Mouse (Mus musculus) limb, embryonic 13.5 days (tissue): ENCODE results near the gene Umad1. TPM values are rescaled to one million over a fixed set of nuclear protein-coding genes. Genes with fewer than 3 reads are reported as not detected.

ENCODE experiments used
- ATAC-seq: fragments of 200-750 bp; cut with Nextera tagmentation; 2 replicates; pipeline ENCODE4 v1.8.0; 2017; ENCODE audit warnings: low read depth, moderate number of reproducible peaks, moderate TSS enrichment; ENCODE audit not compliant: low FRiP score
- H3K27ac ChIP-seq: fragments of 300-500 bp; sonication (generic); 2 replicates; pipeline ENCODE4 v1.5.1; 2015; ENCODE audit warnings: inconsistent platforms, mild to moderate bottlenecking, moderate library complexity
- H3K27me3 ChIP-seq: fragments of 300-500 bp; sonication (generic); 2 replicates; pipeline ENCODE4 v1.6.1; 2015; ENCODE audit warnings: mild to moderate bottlenecking, inconsistent platforms
- H3K36me3 ChIP-seq: fragments of 300-500 bp; sonication (generic); 2 replicates; pipeline ENCODE4 v1.6.1; 2015; ENCODE audit warnings: inconsistent platforms, mild to moderate bottlenecking, moderate library complexity
- H3K4me1 ChIP-seq: fragments of 300-500 bp; sonication (generic); 2 replicates; pipeline ENCODE4 v1.6.1; 2015; ENCODE audit warnings: inconsistent platforms
- H3K4me2 ChIP-seq: fragments of 300-500 bp; sonication (generic); replicated peaks from 2 replicates; pipeline ENCODE4 v1.6.1; 2015; ENCODE audit warnings: inconsistent platforms, mild to moderate bottlenecking, moderate library complexity
- H3K4me3 ChIP-seq: fragments of 300-500 bp; sonication (generic); 2 replicates; pipeline ENCODE4 v1.5.1; 2015; ENCODE audit warnings: moderate library complexity, mild to moderate bottlenecking, inconsistent platforms
- H3K9ac ChIP-seq: fragments of 300-500 bp; sonication (generic); 2 replicates; pipeline ENCODE4 v1.6.1; 2015; ENCODE audit warnings: mild to moderate bottlenecking, inconsistent platforms
- H3K9me3 ChIP-seq: fragments of 300-500 bp; sonication (generic); 2 replicates; pipeline ENCODE4 v1.6.1; 2016; ENCODE audit warnings: inconsistent platforms
- WGBS: fragments of 180-500 bp; shearing (Covaris S2); methylation state at CpG from one replicate; pipeline ENCODE4 v1.1.7; 2015; 5-methylcytosine and 5-hydroxymethylcytosine counted together
- polyA plus RNA-seq: library from polyadenylated mRNA; unstranded; fragments of >200 nt; fragmentation: Nextera tagmentation; extraction: Ambion mirVana; gene quantifications from 2 replicates; pipeline ENCODE4 v1.2.1, GENCODE M21; 2015

The Umad1 gene
- polyA plus RNA-seq, 1 experiment from 2014 or later: 16.9 TPM

- Histone ChIP-seq H3K36me3 (no peaks in the 10 kb centered on the region), H3K27me3 (no peaks in the 10 kb centered on the region), H3K4me3 (no peak overlapping the region), H3K4me2 (no peak overlapping the region), H3K9me3 (no peaks in the 10 kb centered on the region), H3K4me1 (peaks cover 4% of the 10 kb centered on the region; the same call in 1 of the 2 replicates), H3K9ac (no peak overlapping the region), H3K27ac (no peak overlapping the region)
- no peak for ATAC-seq
- WGBS: 83% methylated on average over 3 of the region's 3 CpGs
These were observed 213.0 kb downstream of the Umad1 start for GRCm38 (mm10) chr6:8472125-8472524.

GRCm38 (mm10) chr6:8472915-8473314 is 213.8 kb downstream of the Umad1 start:
- Histone ChIP-seq H3K4me2 (no peak overlapping the region), H3K9me3 (no peaks in the 10 kb centered on the region), H3K27me3 (no peaks in the 10 kb centered on the region), H3K36me3 (no peaks in the 10 kb centered on the region), H3K4me3 (no peak overlapping the region), H3K9ac (no peak overlapping the region), H3K27ac (no peak overlapping the region), H3K4me1 (peaks cover 3% of the 10 kb centered on the region; the same call in 1 of the 2 replicates)
- no peak for ATAC-seq
- 60% methylated on average over 5 of the region's 5 CpGs for WGBS

GRCm38 (mm10) chr6:8473498-8473897 is 214.4 kb downstream of the Umad1 start:
- Histone ChIP-seq H3K4me1 (no peaks in the 10 kb centered on the region), H3K27ac (no peak overlapping the region), H3K9ac (no peak overlapping the region), H3K36me3 (no peaks in the 10 kb centered on the region), H3K4me2 (no peak overlapping the region), H3K4me3 (no peak overlapping the region), H3K27me3 (no peaks in the 10 kb centered on the region), H3K9me3 (no peaks in the 10 kb centered on the region)
- ATAC-seq: no peak
- 56% methylated on average over 5 of the region's 5 CpGs for WGBS

GRCm38 (mm10) chr6:8474316-8474715 is 215.2 kb downstream of the Umad1 start:
- Histone ChIP-seq H3K4me1 (no peaks in the 10 kb centered on the region), H3K4me2 (no peak overlapping the region), H3K27me3 (no peaks in the 10 kb centered on the region), H3K9ac (no peak overlapping the region), H3K4me3 (no peak overlapping the region), H3K9me3 (no peaks in the 10 kb centered on the region), H3K36me3 (no peaks in the 10 kb centered on the region), H3K27ac (no peak overlapping the region)
- 78% methylated on average over 3 of the region's 3 CpGs for WGBS
- ATAC-seq: no peak

GRCm38 (mm10) chr6:8474820-8475219 is 215.7 kb downstream of the Umad1 start:
- Histone ChIP-seq H3K27ac (no peak overlapping the region), H3K9me3 (no peaks in the 10 kb centered on the region), H3K27me3 (no peaks in the 10 kb centered on the region), H3K4me1 (no peaks in the 10 kb centered on the region), H3K4me3 (no peak overlapping the region), H3K4me2 (no peak overlapping the region), H3K36me3 (no peaks in the 10 kb centered on the region), H3K9ac (no peak overlapping the region)
- ATAC-seq: peak; percentile 59; the same call in 1 of the 2 replicates
- 75% methylated on average over 4 of the region's 4 CpGs for WGBS

- no peaks in the 10 kb centered on the region for H3K36me3 ChIP-seq
- H3K27ac ChIP-seq: no peak overlapping the region
- 34% methylated on average over 1 of the region's 1 CpGs for WGBS
- no peak overlapping the region for H3K4me2 ChIP-seq
- no peak overlapping the region for H3K4me3 ChIP-seq
- H3K9me3 ChIP-seq: no peaks in the 10 kb centered on the region
- ATAC-seq: no peak; the same call in 1 of the 2 replicates
- H3K9ac ChIP-seq: no peak overlapping the region
- no peaks in the 10 kb centered on the region for H3K27me3 ChIP-seq
- H3K4me1 ChIP-seq: no peaks in the 10 kb centered on the region
These were observed 220.1 kb downstream of the Umad1 start for GRCm38 (mm10) chr6:8479176-8479575.

- no peaks in the 10 kb centered on the region for H3K27me3 ChIP-seq
- ATAC-seq: no peak
- WGBS: 87% methylated on average over 17 of the region's 17 CpGs
These were observed 225.6 kb downstream of the Umad1 start for GRCm38 (mm10) chr6:8484437-8485275.

GRCm38 (mm10) chr6:8485414-8486175 is 226.5 kb downstream of the Umad1 start:
- no peak for ATAC-seq
- Histone ChIP-seq H3K4me3 (no peak overlapping the region), H3K4me2 (no peak overlapping the region), H3K4me1 (peaks cover 14% of the 10 kb centered on the region), H3K9ac (no peak overlapping the region), H3K36me3 (no peaks in the 10 kb centered on the region), H3K27me3 (no peaks in the 10 kb centered on the region), H3K27ac (no peak overlapping the region), H3K9me3 (no peaks in the 10 kb centered on the region)
- 85% methylated on average over 16 of the region's 16 CpGs for WGBS

More at GRCm38 (mm10) chr6:8484437-8485275, 225.6 kb downstream of the Umad1 start:
- Histone ChIP-seq H3K4me3 (no peak overlapping the region), H3K27ac (no peak overlapping the region), H3K4me2 (no peak overlapping the region), H3K4me1 (peaks cover 14% of the 10 kb centered on the region), H3K9me3 (no peaks in the 10 kb centered on the region), H3K36me3 (no peaks in the 10 kb centered on the region), H3K9ac (no peak overlapping the region)

GRCm38 (mm10) chr6:8486391-8487043 is 227.4 kb downstream of the Umad1 start:
- Histone ChIP-seq H3K4me1 (peaks cover 14% of the 10 kb centered on the region), H3K4me2 (no peak overlapping the region), H3K27me3 (no peaks in the 10 kb centered on the region), H3K27ac (no peak overlapping the region), H3K4me3 (no peak overlapping the region), H3K9ac (no peak overlapping the region), H3K9me3 (no peaks in the 10 kb centered on the region), H3K36me3 (no peaks in the 10 kb centered on the region)
- 65% methylated on average over 17 of the region's 17 CpGs for WGBS
- ATAC-seq: peak; percentile 32; the same call in 1 of the 2 replicates

GRCm38 (mm10) chr6:8487044-8487853 is 228.2 kb downstream of the Umad1 start:
- no peak overlapping the region for H3K9ac ChIP-seq
- no peaks in the 10 kb centered on the region for H3K36me3 ChIP-seq
- H3K9me3 ChIP-seq: no peaks in the 10 kb centered on the region
- no peak for ATAC-seq
- no peak overlapping the region for H3K4me2 ChIP-seq
- H3K4me1 ChIP-seq: peaks cover 14% of the 10 kb centered on the region
- WGBS: 54% methylated on average over 20 of the region's 20 CpGs
- H3K27me3 ChIP-seq: no peaks in the 10 kb centered on the region
- H3K27ac ChIP-seq: no peak overlapping the region
- H3K4me3 ChIP-seq: no peak overlapping the region

- H3K36me3 ChIP-seq: no peaks in the 10 kb centered on the region
- ATAC-seq: no peak
- no peaks in the 10 kb centered on the region for H3K27me3 ChIP-seq
- peaks cover 14% of the 10 kb centered on the region for H3K4me1 ChIP-seq
- H3K9me3 ChIP-seq: no peaks in the 10 kb centered on the region
- no peak overlapping the region for H3K4me2 ChIP-seq
- WGBS: 65% methylated on average over 5 of the region's 5 CpGs
- no peak overlapping the region for H3K4me3 ChIP-seq
- no peak overlapping the region for H3K9ac ChIP-seq
- H3K27ac ChIP-seq: no peak overlapping the region
These were observed 229.2 kb downstream of the Umad1 start for GRCm38 (mm10) chr6:8488249-8488648.
